Mouse (Mus musculus) layer of hippocampus, adult 8-10 months (tissue): Measurements from ENCODE around the gene Ndufs4. TPM values are rescaled to one million over a fixed set of nuclear protein-coding genes. Genes with fewer than 3 reads are reported as not detected.

Experiments used
- DNase-seq, 2 experiments: peaks; one replicate each; pipeline ENCODE4 v3.0.0; 2022; ENCODE audit warnings: low spot score in 2 of 2
- total RNA-seq, 4 experiments: library from RNA; stranded (reverse); gene quantifications; 2 replicates each; pipeline ENCODE4 v1.2.4; 2022

The Ndufs4 gene
- 100 to 1,000 TPM; 126 to 143 (median 141) TPM for total RNA-seq

GRCm38 (mm10) chr13:114388211-114388965 is at the start of gene Ndufs4:
Gene Ndufs4 (minus strand): TSS chr13:114388258.
- no peak for DNase-seq

GRCm38 (mm10) chr13:114432491-114432890 is 44.4 kb upstream of the Ndufs4 start:
- no peak for DNase-seq

- no peak for DNase-seq
Measured at GRCm38 (mm10) chr13:114425230-114425629, 37.2 kb upstream of the Ndufs4 start.

GRCm38 (mm10) chr13:114420235-114420634 is 32.2 kb upstream of the Ndufs4 start:
- no peak for DNase-seq

GRCm38 (mm10) chr13:114419364-114419763 is 31.3 kb upstream of the Ndufs4 start:
- no peak for DNase-seq

GRCm38 (mm10) chr13:114412326-114412725 is 24.3 kb upstream of the Ndufs4 start:
- DNase-seq, result no peak

- DNase-seq, result no peak
Measured at GRCm38 (mm10) chr13:114406866-114407265, 18.8 kb upstream of the Ndufs4 start.

GRCm38 (mm10) chr13:114406424-114406823 is 18.4 kb upstream of the Ndufs4 start:
- DNase-seq, result no peak

- no peak for DNase-seq
Measured at GRCm38 (mm10) chr13:114405100-114405715, 17.1 kb upstream of the Ndufs4 start.

GRCm38 (mm10) chr13:114398906-114399305 is 10.8 kb upstream of the Ndufs4 start:
- DNase-seq, result no peak

- no peak for DNase-seq
Measured at GRCm38 (mm10) chr13:114397281-114397680, 9.2 kb upstream of the Ndufs4 start.

- no peak for DNase-seq
Measured at GRCm38 (mm10) chr13:114396863-114397262, 8.8 kb upstream of the Ndufs4 start.

GRCm38 (mm10) chr13:114394784-114395183 is 6.7 kb upstream of the Ndufs4 start:
- no peak for DNase-seq

- no peak for DNase-seq
Measured at GRCm38 (mm10) chr13:114392501-114392900, 4.4 kb upstream of the Ndufs4 start.

- peak; percentile 75 to 94 for DNase-seq
Measured at GRCm38 (mm10) chr13:114387521-114388171, 412 bp downstream of the Ndufs4 start.

- no peak for DNase-seq
Measured at GRCm38 (mm10) chr13:114387074-114387487, 977 bp downstream of the Ndufs4 start.

GRCm38 (mm10) chr13:114376511-114376910 is 11.5 kb downstream of the Ndufs4 start:
- DNase-seq, result no peak

- no peak for DNase-seq
Measured at GRCm38 (mm10) chr13:114362086-114362485, 26.0 kb downstream of the Ndufs4 start.

GRCm38 (mm10) chr13:114351321-114351946 is 36.6 kb downstream of the Ndufs4 start:
- peak in 1 of 2 experiments; percentile 23 for DNase-seq

GRCm38 (mm10) chr13:114344979-114345712 is 42.9 kb downstream of the Ndufs4 start:
- DNase-seq, result no peak
